Mouse (Mus musculus) MEL (cell line): ENCODE measurements around the gene Frmd4a. TPM values are rescaled to one million over a fixed set of nuclear protein-coding genes. Genes with fewer than 3 reads are reported as not detected.

Source experiments
- DNase-seq: peaks from one replicate; pipeline ENCODE4 v3.0.0; 2011; ENCODE audit warnings: low read depth, low spot score
- H3K27ac ChIP-seq: 2 replicates; pipeline ENCODE4 v1.5.1; 2012; ENCODE audit warnings: low read depth, mild to moderate bottlenecking, control low read depth, low read length, moderate library complexity; ENCODE audit not compliant: control insufficient read depth
- H3K27me3 ChIP-seq, 2 experiments: fragments of 150-350 bp in 1 of 2; sonication (generic) in 1 of 2; 2 replicates each; pipeline ENCODE4 v1.6.1; 2012; ENCODE audit warnings: low read length in 2 of 2, mild to moderate bottlenecking in 2 of 2, improper control_type of control experiment in 1 of 2, moderate library complexity in 1 of 2; ENCODE audit not compliant: insufficient read depth in 2 of 2, control insufficient read depth in 1 of 2
- H3K36me3 ChIP-seq, 2 experiments: 2 replicates each; pipeline ENCODE4 v1.6.1; 2012 to 2014; ENCODE audit warnings: low read length in 2 of 2, improper control_type of control experiment in 1 of 2, inconsistent platforms in 1 of 2, mild to moderate bottlenecking in 1 of 2; ENCODE audit not compliant: insufficient read depth in 2 of 2, control insufficient read depth in 1 of 2
- H3K4me1 ChIP-seq, 2 experiments: fragments of 150-350 bp in 1 of 2; sonication (generic) in 1 of 2; 2 replicates each; pipeline ENCODE4 v1.6.1; 2012; ENCODE audit warnings: low read length in 2 of 2, improper control_type of control experiment in 1 of 2, mild to moderate bottlenecking in 1 of 2; ENCODE audit not compliant: insufficient read depth in 2 of 2, control insufficient read depth in 1 of 2
- H3K4me3 ChIP-seq, 2 experiments: fragments of 150-350 bp in 1 of 2; sonication (generic) in 1 of 2; 2 replicates each; pipeline ENCODE4 v1.5.1; 2012; ENCODE audit warnings: low read depth in 2 of 2, low read length in 2 of 2, mild to moderate bottlenecking in 2 of 2, moderate library complexity in 2 of 2, control low read depth in 1 of 2, improper control_type of control experiment in 1 of 2; ENCODE audit not compliant: control insufficient read depth in 1 of 2, insufficient read depth in 1 of 2
- H3K79me2 ChIP-seq: 2 replicates; pipeline ENCODE4 v1.6.1; 2012; ENCODE audit warnings: mild to moderate bottlenecking, low read length, moderate library complexity; ENCODE audit not compliant: control insufficient read depth, poor library complexity, insufficient read depth
- H3K9ac ChIP-seq: 2 replicates; pipeline ENCODE4 v1.6.1; 2012; ENCODE audit warnings: low read depth, mild to moderate bottlenecking, control low read depth, low read length, moderate library complexity; ENCODE audit not compliant: control insufficient read depth, poor library complexity, severe bottlenecking
- H3K9me3 ChIP-seq: fragments of 150-350 bp; sonication (generic); replicated peaks from 2 replicates; pipeline ENCODE4 v1.6.1; 2012; ENCODE audit warnings: mild to moderate bottlenecking, low read length, improper control_type of control experiment, moderate library complexity; ENCODE audit not compliant: insufficient read depth
- CHD1 ChIP-seq: IDR thresholded peaks from 2 replicates; pipeline ENCODE4 v1.6.1; 2012; ENCODE audit warnings: low read depth, mild to moderate bottlenecking, inconsistent platforms, low read length, improper control_type of control experiment
- CHD2 ChIP-seq: IDR thresholded peaks from 2 replicates; pipeline ENCODE4 v1.6.1; 2011; ENCODE audit warnings: low read length, improper control_type of control experiment
- CTCF ChIP-seq, 3 experiments: IDR thresholded peaks in 2 of 3; conservative IDR thresholded peaks in 1 of 3; 2 replicates each; pipeline ENCODE4 v1.5.1; 2011 to 2012; ENCODE audit warnings: low read length in 3 of 3, low read depth in 2 of 3, mild to moderate bottlenecking in 2 of 3, improper control_type of control experiment in 1 of 3, inconsistent platforms in 1 of 3, mixed read lengths in 1 of 3, moderate library complexity in 1 of 3; ENCODE audit not compliant: control insufficient read depth in 1 of 3, insufficient read depth in 1 of 3, poor library complexity in 1 of 3, severe bottlenecking in 1 of 3
- E2F4 ChIP-seq: IDR thresholded peaks from 2 replicates; pipeline ENCODE4 v1.6.1; 2011; ENCODE audit warnings: low read depth, low read length, improper control_type of control experiment, borderline replicate concordance
- GATA1 ChIP-seq: IDR thresholded peaks from 2 replicates; pipeline ENCODE4 v1.6.1; 2011; ENCODE audit warnings: low read depth, low read length, improper control_type of control experiment
- MAZ ChIP-seq: IDR thresholded peaks from 2 replicates; pipeline ENCODE4 v1.6.1; 2012; ENCODE audit warnings: low read depth, mild to moderate bottlenecking, inconsistent platforms, low read length, improper control_type of control experiment
- MYC ChIP-seq: IDR thresholded peaks from 2 replicates; pipeline ENCODE4 v1.6.1; 2011; ENCODE audit warnings: low read depth, mild to moderate bottlenecking, low read length, improper control_type of control experiment, moderate library complexity
- NRF1 ChIP-seq: IDR thresholded peaks from 2 replicates; pipeline ENCODE4 v1.6.1; 2014; ENCODE audit warnings: low read depth, mild to moderate bottlenecking, inconsistent platforms, low read length, improper control_type of control experiment, moderate library complexity; ENCODE audit not compliant: poor library complexity, insufficient read depth, severe bottlenecking
- POLR2AphosphoS5 ChIP-seq: IDR thresholded peaks from 2 replicates; pipeline ENCODE4 v1.6.1; 2012; ENCODE audit warnings: low read depth, borderline replicate concordance, mild to moderate bottlenecking, inconsistent platforms, low read length, moderate library complexity, mixed read lengths
- SIN3A ChIP-seq: IDR thresholded peaks from 2 replicates; pipeline ENCODE4 v1.6.1; 2012; ENCODE audit warnings: low read length, improper control_type of control experiment, inconsistent platforms
- TCF12 ChIP-seq: IDR thresholded peaks from 2 replicates; pipeline ENCODE4 v1.6.1; 2014; ENCODE audit warnings: low read depth, mild to moderate bottlenecking, inconsistent platforms, low read length, improper control_type of control experiment, moderate library complexity
- USF2 ChIP-seq, 2 experiments: IDR thresholded peaks; 2 replicates each; pipeline ENCODE4 v1.6.1; 2011 to 2012; ENCODE audit warnings: improper control_type of control experiment in 2 of 2, low read length in 2 of 2, borderline replicate concordance in 1 of 2, inconsistent platforms in 1 of 2, low read depth in 1 of 2, mild to moderate bottlenecking in 1 of 2; ENCODE audit not compliant: insufficient read depth in 1 of 2
- ZC3H11A ChIP-seq: IDR thresholded peaks from 2 replicates; pipeline ENCODE4 v1.6.1; 2012; ENCODE audit warnings: low read depth, mild to moderate bottlenecking, inconsistent platforms, low read length, improper control_type of control experiment
- ZKSCAN1 ChIP-seq: IDR thresholded peaks from 2 replicates; pipeline ENCODE4 v1.6.1; 2012; ENCODE audit warnings: low read depth, mild to moderate bottlenecking, inconsistent platforms, low read length, improper control_type of control experiment, moderate library complexity
- ZMIZ1 ChIP-seq: IDR thresholded peaks from 2 replicates; pipeline ENCODE4 v1.6.1; 2012; ENCODE audit warnings: low read depth, mild to moderate bottlenecking, inconsistent platforms, low read length, improper control_type of control experiment, moderate library complexity
- ZNF384 ChIP-seq: IDR thresholded peaks from 2 replicates; pipeline ENCODE4 v1.6.1; 2012; ENCODE audit warnings: low read depth, mild to moderate bottlenecking, inconsistent platforms, low read length, improper control_type of control experiment
- polyA plus RNA-seq, 2 experiments: library from polyadenylated mRNA; stranded (reverse) in 1 of 2; unstranded in 1 of 2; fragments of >175 nt in 1 of 2; fragments of >200 nt in 1 of 2; gene quantifications; 2 replicates each; pipeline versions ENCODE4 v1.2.1 to v1.2.4; 2012; ENCODE audit warnings: low replicate concordance in 2 of 2, low read depth in 1 of 2; ENCODE audit not compliant: insufficient read length in 2 of 2, insufficient read depth in 1 of 2, missing spikeins in 1 of 2
- total RNA-seq: library from RNA; depleted of rRNA; stranded (reverse); fragments of 300-350 nt; gene quantifications from 2 replicates; pipeline ENCODE4 v1.2.3, GENCODE M21; 2012

Frmd4a gene
- total and polyA plus RNA-seq, 3 experiments, result 6.4 to 14.4 TPM; not detected in 1

DNA sequence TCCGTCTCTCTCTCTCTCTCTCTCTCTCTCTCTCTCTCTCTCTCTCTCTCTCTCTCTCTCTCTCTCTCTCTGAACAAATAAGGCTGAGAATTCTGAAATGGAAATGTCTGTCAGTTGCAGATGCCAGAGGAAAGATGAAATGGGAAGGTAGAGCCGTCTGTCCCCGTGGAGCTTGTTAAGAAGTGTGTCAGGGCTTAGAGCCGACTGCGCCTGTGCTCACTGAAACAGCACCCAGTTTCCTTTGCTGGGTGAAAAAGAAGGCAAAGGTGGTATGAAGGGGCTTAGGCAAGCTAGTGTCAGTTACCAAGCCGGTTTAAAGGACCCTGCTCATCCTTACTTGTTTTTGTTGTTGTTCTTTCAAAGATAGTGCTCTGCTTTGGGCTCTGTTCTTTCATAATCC is 283.7 kb downstream of the Frmd4a start:
- no peaks in the 10 kb centered on the region for H3K4me1 ChIP-seq
- H3K9ac ChIP-seq, result no peak overlapping the region
- H3K4me3 ChIP-seq, result no peak overlapping the region
- DNase-seq, result no peak
- no peak for TF ChIP-seq CHD2
- no peak for TF ChIP-seq SIN3A
- no peak for TF ChIP-seq MYC
- no peak for TF ChIP-seq CHD1
- no peak for TF ChIP-seq ZKSCAN1
- no peak for TF ChIP-seq MAZ
- TF ChIP-seq USF2 (IDR thresholded peaks at IDR 0.05; ENCODE audit: borderline replicate concordance in 1 of 2, insufficient read depth in 1 of 2, low read depth in 1 of 2, low read length in 2 of 2), result no peak
- no peaks in the 10 kb centered on the region for H3K79me2 ChIP-seq
- H3K9me3 ChIP-seq, result no peaks in the 10 kb centered on the region
- H3K27me3 ChIP-seq, result peaks cover 0 to 2% of the 10 kb centered on the region in 2 experiments; a peak in 2 of 4 replicates
- H3K36me3 ChIP-seq, result no peaks in the 10 kb centered on the region
- H3K27ac ChIP-seq, result no peak overlapping the region

DNA sequence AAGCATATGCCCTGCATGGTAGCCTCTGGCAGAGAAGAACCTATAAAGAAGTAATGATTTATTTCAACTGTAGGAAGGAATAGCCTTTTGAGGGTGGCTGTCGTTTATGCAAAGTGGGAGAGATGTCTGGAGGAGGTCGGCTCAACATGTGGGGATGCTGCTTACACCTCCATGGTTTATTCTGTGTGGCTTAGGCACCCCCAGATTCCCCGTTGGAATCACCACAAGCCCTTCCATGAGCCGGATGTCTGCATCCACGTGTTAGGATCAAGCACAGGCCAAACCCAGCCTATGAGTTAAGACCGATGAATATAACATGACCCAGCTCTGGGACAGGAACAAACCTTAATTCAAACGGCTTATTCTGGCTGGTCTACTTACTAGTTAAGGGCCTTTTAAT is 284.2 kb downstream of the Frmd4a start:
- TF ChIP-seq GATA1 (no peak), E2F4 (no peak), TCF12 (no peak), ZNF384 (no peak), ZC3H11A (no peak), NRF1 (no peak), POLR2AphosphoS5 (no peak), MYC (no peak), ZMIZ1 (no peak), CTCF (IDR thresholded peaks at IDR 0.05 in 2 of 3, conservative IDR thresholded peaks at IDR 0.05 in 1 of 3; ENCODE audit: control insufficient read depth in 1 of 3, insufficient read depth in 1 of 3, low read depth in 2 of 3, low read length in 3 of 3, poor library complexity in 1 of 3, severe bottlenecking in 1 of 3) (no peak)
- no peaks in the 10 kb centered on the region for H3K36me3 ChIP-seq
- H3K79me2 ChIP-seq, result no peaks in the 10 kb centered on the region
- DNase-seq, result no peak
- H3K27me3 ChIP-seq, result peaks cover 0 to 2% of the 10 kb centered on the region in 2 experiments; a peak in 2 of 4 replicates
- no peak overlapping the region for H3K4me3 ChIP-seq
- no peaks in the 10 kb centered on the region for H3K4me1 ChIP-seq
- no peak overlapping the region for H3K9ac ChIP-seq
- no peaks in the 10 kb centered on the region for H3K9me3 ChIP-seq
- H3K27ac ChIP-seq, result no peak overlapping the region
